Mouse (Mus musculus): ENCODE measurements around the gene 4930544G11Rik. TPM values are rescaled to one million over a fixed set of nuclear protein-coding genes. Genes with fewer than 3 reads are reported as not detected.

4930544G11Rik gene
- polyA plus RNA-seq (2012; rRNA removed) = not detected in 2 replicates

DNA sequence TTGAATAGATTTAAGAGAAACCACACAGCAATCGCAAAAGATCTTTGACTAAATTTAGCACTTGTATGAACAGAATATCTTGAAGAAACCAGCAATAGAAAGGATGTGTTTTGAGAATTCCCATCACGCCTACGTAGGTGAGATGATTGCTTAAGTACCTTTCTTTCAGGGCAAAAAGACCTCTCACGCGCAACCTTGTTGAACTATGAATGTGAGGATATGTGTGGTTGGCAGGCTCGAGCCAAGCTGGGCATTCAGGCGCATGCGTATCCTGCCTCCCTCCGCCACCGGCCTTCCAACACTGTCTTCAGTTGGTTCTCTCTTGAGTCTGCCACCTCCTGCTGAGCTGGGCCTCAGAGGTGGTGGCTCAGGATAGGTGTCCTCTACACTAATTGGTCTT lies at the start of gene 4930544G11Rik:
TSS of gene 4930544G11Rik (plus strand) at position 301 of the 400 bp plus-strand sequence.
- no peaks in the 10 kb centered on the region for H3K4me1 ChIP-seq (ENCODE audit: control insufficient read depth, insufficient read depth, low read length)
- H3K4me3 ChIP-seq (ENCODE audit: insufficient read depth, low read length) = no peak within 1 kb of the TSS
- H3K27ac ChIP-seq (ENCODE audit: insufficient read depth, low read length) = no peak within 1 kb of the TSS
- no peak for TF ChIP-seq POLR2A (IDR thresholded peaks at IDR 0.05; ENCODE audit: extremely low read depth, insufficient read depth, low read length)
- no peak for TF ChIP-seq CTCF (IDR thresholded peaks at IDR 0.05; ENCODE audit: extremely low read depth, insufficient read depth, low read length)

DNA sequence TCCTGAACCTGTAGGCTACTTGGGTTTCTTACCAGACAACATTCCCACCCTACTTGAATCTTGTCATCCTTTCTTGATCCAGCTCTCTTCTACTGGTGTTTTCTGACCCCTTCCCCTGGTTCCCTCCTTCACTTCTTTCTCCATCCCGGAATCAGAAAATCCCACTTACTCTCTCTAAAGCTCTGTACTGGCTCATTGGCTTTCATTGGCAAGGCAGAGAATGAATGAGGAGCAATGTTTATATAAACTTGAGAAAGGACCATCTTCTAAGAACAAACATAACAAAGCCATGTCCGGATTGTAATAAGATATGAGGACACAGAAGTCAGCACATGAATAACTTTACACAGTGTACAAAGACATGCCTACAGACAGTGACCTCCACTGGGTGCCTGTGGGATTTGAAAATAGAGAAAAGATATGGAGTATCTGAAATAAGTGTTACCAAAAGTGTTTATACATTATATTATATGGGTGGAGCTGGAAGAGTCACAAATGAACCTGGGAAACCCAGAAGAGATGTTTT lies 45.7 kb upstream of the 4930544G11Rik start:
- no peak overlapping the region for H3K4me3 ChIP-seq (ENCODE audit: insufficient read depth, low read length)
- no peak overlapping the region for H3K27ac ChIP-seq (ENCODE audit: insufficient read depth, low read length)
- H3K4me1 ChIP-seq (ENCODE audit: control insufficient read depth, insufficient read depth, low read length) = no peaks in the 10 kb centered on the region
- TF ChIP-seq POLR2A (IDR thresholded peaks at IDR 0.05; ENCODE audit: extremely low read depth, insufficient read depth, low read length) = no peak

DNA sequence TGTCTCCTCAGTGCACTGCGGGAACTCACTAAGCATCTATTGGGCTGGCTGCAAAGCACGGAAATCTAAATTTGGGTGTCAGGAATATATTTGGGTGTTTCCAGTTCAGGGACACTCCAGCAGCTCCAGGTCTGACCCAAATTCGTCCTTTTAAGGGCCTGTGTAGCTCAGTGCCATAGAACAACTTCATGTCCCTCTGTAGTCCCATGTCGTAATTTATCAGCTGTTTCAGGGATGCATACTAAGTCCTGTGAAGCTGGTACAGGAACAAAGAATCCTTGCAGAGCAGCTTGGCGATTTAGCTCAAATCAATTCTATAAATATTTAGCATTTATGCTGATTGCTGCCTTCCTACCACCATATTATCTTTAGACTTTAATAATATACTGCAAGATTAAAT lies 37.0 kb upstream of the 4930544G11Rik start:
- TF ChIP-seq POLR2A (IDR thresholded peaks at IDR 0.05; ENCODE audit: extremely low read depth, insufficient read depth, low read length) (no peak), CTCF (IDR thresholded peaks at IDR 0.05; ENCODE audit: extremely low read depth, insufficient read depth, low read length) (no peak)
- Histone ChIP-seq H3K4me3 (ENCODE audit: insufficient read depth, low read length) (no peak overlapping the region), H3K27ac (ENCODE audit: insufficient read depth, low read length) (no peak overlapping the region), H3K4me1 (ENCODE audit: control insufficient read depth, insufficient read depth, low read length) (no peaks in the 10 kb centered on the region)

DNA sequence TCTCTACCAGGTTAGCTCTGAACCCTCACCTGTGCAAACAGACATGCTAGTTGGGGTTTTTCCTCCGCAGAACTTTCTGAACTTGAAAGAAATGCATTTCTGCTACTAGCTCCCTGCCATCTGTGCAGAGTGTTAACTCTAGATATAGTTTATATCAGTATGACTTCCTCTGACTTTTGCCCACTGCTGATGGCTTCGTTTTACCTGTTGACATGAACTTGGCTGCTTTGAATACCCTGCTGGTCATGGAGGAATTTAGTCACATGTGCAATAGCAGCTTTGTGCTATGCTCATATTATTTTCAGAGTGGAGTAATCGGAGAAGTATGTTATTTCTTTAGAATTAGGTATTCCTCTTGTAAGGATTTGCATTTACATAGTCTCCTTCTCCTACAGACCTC lies 30.7 kb upstream of the 4930544G11Rik start:
- Histone ChIP-seq H3K27ac (ENCODE audit: insufficient read depth, low read length) (no peak overlapping the region), H3K4me3 (ENCODE audit: insufficient read depth, low read length) (no peak overlapping the region), H3K4me1 (ENCODE audit: control insufficient read depth, insufficient read depth, low read length) (no peaks in the 10 kb centered on the region)
- TF ChIP-seq CTCF (IDR thresholded peaks at IDR 0.05; ENCODE audit: extremely low read depth, insufficient read depth, low read length) (no peak), POLR2A (IDR thresholded peaks at IDR 0.05; ENCODE audit: extremely low read depth, insufficient read depth, low read length) (no peak)

DNA sequence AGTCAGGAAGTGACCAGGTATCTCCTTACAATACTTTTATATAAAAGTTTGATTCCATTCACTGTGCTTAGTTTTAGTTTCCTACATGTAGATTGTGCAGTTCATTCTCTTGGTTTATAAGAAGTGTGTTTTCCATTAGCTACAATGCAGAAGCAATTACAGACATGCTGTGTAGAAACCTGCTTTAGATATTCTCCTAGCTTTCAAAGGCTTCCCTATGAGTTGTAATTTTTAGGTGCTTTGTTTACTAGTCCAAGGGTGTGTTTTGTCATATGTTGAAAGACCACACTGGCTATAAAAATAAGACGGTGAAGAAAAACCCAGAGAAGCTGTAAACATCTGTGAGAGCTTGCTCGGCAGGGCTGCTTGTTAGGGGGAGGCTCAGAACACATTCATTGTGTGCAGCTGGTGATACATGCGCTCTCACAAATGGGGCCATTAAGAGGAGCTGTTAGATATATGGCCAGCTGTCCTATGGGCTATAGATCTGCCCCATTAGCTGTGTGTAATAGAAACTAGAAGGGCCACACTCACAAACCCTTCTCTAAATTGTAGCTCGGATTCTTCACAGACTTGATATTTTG lies 28.8 kb upstream of the 4930544G11Rik start:
- Histone ChIP-seq H3K4me3 (ENCODE audit: insufficient read depth, low read length) (no peak overlapping the region), H3K4me1 (ENCODE audit: control insufficient read depth, insufficient read depth, low read length) (no peaks in the 10 kb centered on the region), H3K27ac (ENCODE audit: insufficient read depth, low read length) (no peak overlapping the region)
- TF ChIP-seq POLR2A (IDR thresholded peaks at IDR 0.05; ENCODE audit: extremely low read depth, insufficient read depth, low read length) = no peak

DNA sequence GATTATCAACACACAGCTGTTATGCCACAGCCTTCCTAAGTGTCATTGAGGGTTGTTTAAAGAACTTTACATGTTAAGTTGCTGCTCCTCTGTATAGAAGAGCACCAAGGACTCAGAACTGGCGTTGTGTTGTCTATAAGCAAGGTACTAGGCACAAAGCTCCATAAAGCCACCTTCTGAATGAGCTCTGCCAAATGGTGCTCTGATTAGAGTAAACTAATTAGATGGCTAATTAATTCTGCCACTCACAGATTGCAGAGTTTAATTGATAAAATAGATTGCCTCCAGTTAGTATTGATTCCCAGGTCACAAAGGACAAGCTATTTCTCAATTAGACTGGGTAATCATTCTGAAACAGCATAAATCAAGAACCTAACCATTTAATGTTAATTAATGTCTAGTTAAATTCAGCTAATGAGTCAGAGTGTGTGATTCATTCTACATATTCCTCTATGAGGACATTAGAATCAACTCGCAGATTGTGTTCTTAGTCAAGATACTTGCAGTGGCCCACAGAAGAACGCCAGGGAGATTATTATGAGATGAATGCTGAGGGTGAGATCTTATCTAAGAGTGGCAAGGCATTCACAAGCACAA lies 26.6 kb upstream of the 4930544G11Rik start:
- Histone ChIP-seq H3K4me3 (ENCODE audit: insufficient read depth, low read length) (no peak overlapping the region), H3K27ac (ENCODE audit: insufficient read depth, low read length) (no peak overlapping the region), H3K4me1 (ENCODE audit: control insufficient read depth, insufficient read depth, low read length) (no peaks in the 10 kb centered on the region)
- TF ChIP-seq POLR2A (IDR thresholded peaks at IDR 0.05; ENCODE audit: extremely low read depth, insufficient read depth, low read length) = no peak
- TF ChIP-seq CTCF (IDR thresholded peaks at IDR 0.05; ENCODE audit: extremely low read depth, insufficient read depth, low read length) = no peak

DNA sequence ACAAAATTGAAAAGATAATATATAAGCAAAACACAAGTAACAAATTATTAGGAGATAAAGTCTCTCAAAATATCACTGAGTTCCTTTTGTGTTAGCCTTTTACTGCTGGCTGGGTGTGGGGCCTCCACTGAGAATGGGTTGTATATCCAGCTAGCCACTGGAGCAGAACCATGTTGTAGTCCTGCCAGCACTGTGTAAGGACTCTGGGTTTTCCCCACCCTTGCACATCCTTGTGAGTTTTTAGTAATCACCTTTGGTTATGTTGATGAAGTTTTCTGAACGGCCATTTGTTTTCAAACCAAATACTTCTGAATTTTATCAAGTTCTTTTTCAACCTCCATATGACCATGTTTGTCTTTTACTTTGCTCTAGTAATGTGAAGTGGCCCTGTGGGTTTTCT lies 21.9 kb upstream of the 4930544G11Rik start:
- TF ChIP-seq CTCF (IDR thresholded peaks at IDR 0.05; ENCODE audit: extremely low read depth, insufficient read depth, low read length) (no peak), POLR2A (IDR thresholded peaks at IDR 0.05; ENCODE audit: extremely low read depth, insufficient read depth, low read length) (no peak)
- Histone ChIP-seq H3K4me1 (ENCODE audit: control insufficient read depth, insufficient read depth, low read length) (no peaks in the 10 kb centered on the region), H3K27ac (ENCODE audit: insufficient read depth, low read length) (no peak overlapping the region)

DNA sequence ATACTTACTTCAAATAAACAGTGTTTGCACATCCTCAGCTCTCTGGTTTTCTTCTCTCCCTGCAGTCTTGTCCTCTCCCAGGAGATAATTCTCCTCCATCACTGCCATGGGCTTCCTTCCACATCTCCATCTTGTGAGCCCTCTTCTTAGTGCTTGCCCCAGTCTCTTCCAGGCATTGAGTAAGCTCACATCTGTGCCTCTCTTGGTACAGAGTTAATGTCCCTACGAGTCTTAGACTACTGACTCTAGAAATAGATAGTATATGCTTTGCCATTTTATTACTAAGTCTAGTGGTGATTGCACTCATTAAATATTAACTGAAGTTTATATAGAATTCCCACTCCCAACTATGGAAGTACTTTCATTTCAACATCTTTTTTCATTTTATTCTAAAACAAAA lies 19.6 kb upstream of the 4930544G11Rik start:
- Histone ChIP-seq H3K4me3 (ENCODE audit: insufficient read depth, low read length) (no peak overlapping the region), H3K27ac (ENCODE audit: insufficient read depth, low read length) (no peak overlapping the region), H3K4me1 (ENCODE audit: control insufficient read depth, insufficient read depth, low read length) (no peaks in the 10 kb centered on the region)
- no peak for TF ChIP-seq POLR2A (IDR thresholded peaks at IDR 0.05; ENCODE audit: extremely low read depth, insufficient read depth, low read length)
- TF ChIP-seq CTCF (IDR thresholded peaks at IDR 0.05; ENCODE audit: extremely low read depth, insufficient read depth, low read length) = no peak

More for the DNA sequence above, 21.9 kb upstream of the 4930544G11Rik start:
- no peak overlapping the region for H3K4me3 ChIP-seq (ENCODE audit: insufficient read depth, low read length)

DNA sequence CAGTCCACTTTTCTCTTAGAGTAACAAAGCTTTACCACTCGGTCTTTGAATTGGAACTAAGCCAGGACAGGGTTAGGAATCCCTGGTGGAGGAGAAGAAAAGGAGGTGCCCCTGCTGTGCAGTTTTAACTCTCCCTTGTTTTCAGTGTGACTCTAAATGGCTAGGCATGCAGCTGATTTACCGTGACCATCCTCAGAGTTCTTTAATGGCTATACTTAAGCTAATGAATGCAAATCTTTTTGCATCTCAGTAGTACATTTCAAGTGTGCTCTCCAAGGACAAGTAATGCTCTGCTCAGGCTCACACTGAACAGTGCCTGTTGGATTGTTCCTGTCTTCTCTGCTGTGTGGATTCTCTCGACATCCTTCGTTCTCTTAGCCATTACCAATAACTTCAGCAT lies 19.2 kb upstream of the 4930544G11Rik start:
- TF ChIP-seq POLR2A (IDR thresholded peaks at IDR 0.05; ENCODE audit: extremely low read depth, insufficient read depth, low read length) (no peak), CTCF (IDR thresholded peaks at IDR 0.05; ENCODE audit: extremely low read depth, insufficient read depth, low read length) (no peak)
- H3K4me1 ChIP-seq (ENCODE audit: control insufficient read depth, insufficient read depth, low read length) = no peaks in the 10 kb centered on the region
- no peak overlapping the region for H3K27ac ChIP-seq (ENCODE audit: insufficient read depth, low read length)
- H3K4me3 ChIP-seq (ENCODE audit: insufficient read depth, low read length) = no peak overlapping the region

DNA sequence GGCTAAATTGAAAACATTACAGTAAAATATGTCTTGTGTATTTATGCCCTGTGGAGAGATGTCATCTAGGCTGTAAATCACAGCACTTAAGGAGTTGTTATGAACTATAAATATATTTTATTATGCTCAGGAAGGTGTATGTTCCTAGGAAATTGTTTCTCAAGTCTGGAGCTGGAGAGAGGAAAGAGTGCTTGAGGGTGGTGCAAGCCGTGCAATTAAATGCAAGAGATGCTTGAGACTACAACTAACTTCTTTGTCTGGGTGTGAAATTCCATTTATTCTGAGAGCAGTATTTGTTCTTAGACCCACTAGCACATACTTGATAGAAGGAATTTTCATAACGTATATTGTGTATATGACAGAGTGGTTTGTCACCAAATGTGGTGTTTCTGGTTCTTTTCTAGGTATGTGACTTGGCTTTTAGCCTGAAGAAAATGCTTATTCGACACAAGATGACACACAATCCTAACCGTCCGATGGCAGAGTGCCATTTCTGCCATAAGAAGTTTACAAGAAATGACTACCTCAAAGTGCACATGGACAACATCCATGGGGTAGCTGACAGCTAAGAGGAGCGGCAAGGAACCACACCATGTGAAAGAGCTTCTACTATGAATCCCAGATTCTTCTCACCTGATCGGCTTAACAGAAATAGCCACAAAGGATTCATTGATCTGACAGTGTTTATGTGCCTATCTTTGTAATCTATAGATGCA lies 16.7 kb upstream of the 4930544G11Rik start:
- Histone ChIP-seq H3K27ac (ENCODE audit: insufficient read depth, low read length) (no peak overlapping the region), H3K4me3 (ENCODE audit: insufficient read depth, low read length) (no peak overlapping the region), H3K4me1 (ENCODE audit: control insufficient read depth, insufficient read depth, low read length) (no peaks in the 10 kb centered on the region)
- no peak for TF ChIP-seq CTCF (IDR thresholded peaks at IDR 0.05; ENCODE audit: extremely low read depth, insufficient read depth, low read length)
- TF ChIP-seq POLR2A (IDR thresholded peaks at IDR 0.05; ENCODE audit: extremely low read depth, insufficient read depth, low read length) = no peak

All from cortical plate, adult 2 months (tissue).